30 mouse cellular contexts compared by ENCODE assay signal in the genomic region with DNA sequence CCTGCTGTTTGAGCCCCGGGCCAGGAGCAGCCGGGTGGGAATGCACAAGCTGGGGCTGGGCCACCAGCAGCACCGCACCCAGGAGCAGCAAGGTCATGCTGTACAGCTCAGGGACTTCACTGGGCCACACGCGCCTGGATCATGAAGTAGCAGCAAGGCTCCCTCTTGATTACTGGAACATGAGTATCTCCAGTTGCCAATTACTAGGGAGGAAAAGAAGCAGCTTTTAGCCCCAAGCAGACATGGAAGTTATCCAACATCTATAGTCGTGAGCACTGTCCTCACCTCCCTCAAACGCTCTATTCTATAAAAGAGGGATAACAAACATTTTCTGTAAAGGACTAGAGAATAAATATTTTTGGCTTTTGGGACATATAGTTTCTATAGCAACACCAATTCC.
DNase-seq lines count a peak whose midpoint lies in the region; ATAC-seq lines count a peak whose summit lies in the region.
"Had no signal": no experiment of that assay in that cellular context is flagged by ENCODE, and none has a peak within 500 bp of the region (broad histone marks: within the 10 kb centered on the region; RNA-seq: fewer than 3 reads in every experiment).

No protein-coding gene starts in this region.

- H3K9ac ChIP-seq in hindbrain, embryonic 16.5 days (ENCODE audit: low read depth, low read length), result no peak overlapping the region
- H3K9ac ChIP-seq in hindbrain, embryonic 11.5 days (ENCODE audit: low read depth, low read length), result no peak overlapping the region
- H3K9ac ChIP-seq in midbrain, embryonic 15.5 days, result no peak overlapping the region
- H3K9ac ChIP-seq in midbrain, embryonic 14.5 days (replicated peaks; ENCODE audit: low read length), result no peak overlapping the region
- H3K9ac ChIP-seq: embryonic facial prominence, embryonic 13.5 days; forebrain, embryonic 12.5 days; forebrain, embryonic 15.5 days; heart, embryonic 12.5 days; heart, embryonic 15.5 days; hindbrain, embryonic 15.5 days had no signal

- H3K4me2 ChIP-seq in hindbrain, embryonic 16.5 days (ENCODE audit: low read length), result no peak overlapping the region
- H3K4me2 ChIP-seq in hindbrain, embryonic 11.5 days (replicated peaks; ENCODE audit: low read depth, low read length), result no peak overlapping the region
- H3K4me2 ChIP-seq in midbrain, embryonic 15.5 days, result no peak overlapping the region
- no peak overlapping the region for H3K4me2 ChIP-seq in midbrain, embryonic 14.5 days (ENCODE audit: low read length)
- H3K4me2 ChIP-seq: embryonic facial prominence, embryonic 13.5 days; forebrain, embryonic 12.5 days; forebrain, embryonic 15.5 days; heart, embryonic 12.5 days; heart, embryonic 15.5 days; hindbrain, embryonic 15.5 days had no signal

- H3K27me3 ChIP-seq in hindbrain, embryonic 16.5 days (replicated peaks; ENCODE audit: control insufficient read depth, insufficient read depth, low read length), result no peaks in the 10 kb centered on the region
- H3K27me3 ChIP-seq in hindbrain, embryonic 11.5 days (ENCODE audit: control insufficient read depth, insufficient read depth, low read length), result no peaks in the 10 kb centered on the region
- H3K27me3 ChIP-seq in midbrain, embryonic 15.5 days (replicated peaks), result no peaks in the 10 kb centered on the region
- H3K27me3 ChIP-seq in midbrain, embryonic 14.5 days (ENCODE audit: control insufficient read depth, insufficient read depth, low read length), result no peaks in the 10 kb centered on the region
- H3K27me3 ChIP-seq: embryonic facial prominence, embryonic 13.5 days; forebrain, embryonic 12.5 days; forebrain, embryonic 15.5 days; heart, embryonic 12.5 days; heart, embryonic 15.5 days; hindbrain, embryonic 15.5 days had no signal

- WGBS in hindbrain, embryonic 16.5 days, result 83% methylated on average over 7 of the region's 7 CpGs
- 89% methylated on average over 7 of the region's 7 CpGs for WGBS in hindbrain, embryonic 11.5 days
- WGBS in midbrain, embryonic 15.5 days, result 88% methylated on average over 7 of the region's 7 CpGs
- WGBS in midbrain, embryonic 14.5 days, result 88% methylated on average over 7 of the region's 7 CpGs

- H3K4me1 ChIP-seq in hindbrain, embryonic 16.5 days (ENCODE audit: control insufficient read depth, insufficient read depth, low read depth, low read length), result no peaks in the 10 kb centered on the region
- H3K4me1 ChIP-seq in hindbrain, embryonic 11.5 days (replicated peaks; ENCODE audit: control insufficient read depth, insufficient read depth, low read length), result no peaks in the 10 kb centered on the region
- H3K4me1 ChIP-seq in midbrain, embryonic 15.5 days, result no peaks in the 10 kb centered on the region
- no peaks in the 10 kb centered on the region for H3K4me1 ChIP-seq in midbrain, embryonic 14.5 days (ENCODE audit: control insufficient read depth, insufficient read depth, low read length)
- H3K4me1 ChIP-seq: embryonic facial prominence, embryonic 10.5 days; embryonic facial prominence, embryonic 13.5 days; forebrain, embryonic 12.5 days; heart, embryonic 15.5 days had no signal

- H3K36me3 ChIP-seq in hindbrain, embryonic 16.5 days (ENCODE audit: control insufficient read depth, insufficient read depth, low read length), result peaks cover 10% of the 10 kb centered on the region
- no peaks in the 10 kb centered on the region for H3K36me3 ChIP-seq in hindbrain, embryonic 11.5 days (ENCODE audit: control insufficient read depth, insufficient read depth, low read length)
- H3K36me3 ChIP-seq in midbrain, embryonic 15.5 days (replicated peaks), result no peaks in the 10 kb centered on the region
- peaks cover 7% of the 10 kb centered on the region; the same call in 1 of the 2 replicates for H3K36me3 ChIP-seq in midbrain, embryonic 14.5 days (ENCODE audit: control insufficient read depth, insufficient read depth, low read length)
- H3K36me3 ChIP-seq: forebrain, embryonic 12.5 days; heart, embryonic 15.5 days had no signal

- ATAC-seq in cerebellum, adult (ENCODE audit: insufficient number of reproducible peaks, low FRiP score, low TSS enrichment), result 0 out of 2 replicates have a peak, but pooled peaks have one; percentile 37
- 0 out of 2 replicates have a peak, but pooled peaks have one; percentile 50 for ATAC-seq in hindbrain, embryonic 16.5 days
- no peak for ATAC-seq in hindbrain, embryonic 11.5 days (ENCODE audit: low FRiP score)
- 0 out of 2 replicates have a peak, but pooled peaks have one; percentile 33 for ATAC-seq in midbrain, embryonic 15.5 days (replicated peaks)
- no peak for ATAC-seq in midbrain, embryonic 14.5 days (ENCODE audit: low FRiP score, low TSS enrichment)
- ATAC-seq: activated CD4-positive, CD25-positive, alpha-beta regulatory T cell, adult 4 months; forebrain, embryonic 15.5 days; inflammation-experienced regulatory T-cells, adult 6 months; intestine, embryonic 16.5 days had no signal

- no peak overlapping the region for H3K27ac ChIP-seq in hindbrain, embryonic 16.5 days (ENCODE audit: low read depth, low read length)
- no peak overlapping the region for H3K27ac ChIP-seq in hindbrain, embryonic 11.5 days (ENCODE audit: low read depth, low read length)
- H3K27ac ChIP-seq in midbrain, embryonic 15.5 days, result no peak overlapping the region
- H3K27ac ChIP-seq in midbrain, embryonic 14.5 days (replicated peaks; ENCODE audit: low read depth, low read length), result no peak overlapping the region
- H3K27ac ChIP-seq: embryonic facial prominence, embryonic 10.5 days; embryonic facial prominence, embryonic 13.5 days; forebrain, embryonic 12.5 days; forebrain, embryonic 15.5 days; gastrocnemius, adult 2 months; heart, embryonic 15.5 days; hindbrain, embryonic 10.5 days; hindbrain, embryonic 15.5 days had no signal

- no peak for DNase-seq in cerebellum, postnatal 4 days (ENCODE audit: low spot score in 2 of 2)
- peak; percentile 32 for DNase-seq in cerebellum, adult 9-11 months
- no peak for DNase-seq in cerebellum, postnatal 25 days
- no peak for DNase-seq in hindbrain, embryonic 11.5 days (ENCODE audit: low spot score)
- DNase-seq in midbrain, embryonic 14.5 days, result no peak
- DNase-seq: adrenal gland, adult 8-10 months; adrenal gland, postnatal 25 days; cerebellum, adult 11 months; cerebellum, postnatal 10 days; embryo, embryonic 11 days; gastrocnemius, adult 2 months; gastrocnemius, postnatal 14 days; heart, postnatal 10 days; heart, postnatal 36 days; kidney, adult 18-20 months had no signal

- no peaks in the 10 kb centered on the region for H3K9me3 ChIP-seq in hindbrain, embryonic 16.5 days (ENCODE audit: control insufficient read depth, low read length)
- H3K9me3 ChIP-seq in hindbrain, embryonic 11.5 days (ENCODE audit: control insufficient read depth, low read length), result no peaks in the 10 kb centered on the region
- H3K9me3 ChIP-seq in midbrain, embryonic 15.5 days, result no peaks in the 10 kb centered on the region
- H3K9me3 ChIP-seq in midbrain, embryonic 14.5 days (ENCODE audit: control insufficient read depth, low read length), result no peaks in the 10 kb centered on the region
- H3K9me3 ChIP-seq: embryonic facial prominence, embryonic 10.5 days; embryonic facial prominence, embryonic 13.5 days; forebrain, embryonic 12.5 days; forebrain, embryonic 15.5 days; heart, embryonic 15.5 days; hindbrain, embryonic 10.5 days; hindbrain, embryonic 15.5 days had no signal

- no peak overlapping the region for H3K4me3 ChIP-seq in hindbrain, embryonic 16.5 days (ENCODE audit: low read length)
- no peak overlapping the region for H3K4me3 ChIP-seq in hindbrain, embryonic 11.5 days (ENCODE audit: low read depth, low read length)
- H3K4me3 ChIP-seq in midbrain, embryonic 15.5 days, result no peak overlapping the region
- no peak overlapping the region for H3K4me3 ChIP-seq in midbrain, embryonic 14.5 days (replicated peaks; ENCODE audit: low read depth, low read length)
- H3K4me3 ChIP-seq: embryonic facial prominence, embryonic 10.5 days; embryonic facial prominence, embryonic 13.5 days; erythroblast, embryonic 14.5 days; forebrain, embryonic 12.5 days; forebrain, embryonic 15.5 days; gastrocnemius, adult 2 months; heart, embryonic 12.5 days; heart, embryonic 15.5 days; hindbrain, embryonic 10.5 days; hindbrain, embryonic 15.5 days had no signal

Comparison
In these comparisons a context has a peak if more than half of its experiments do, and no peak if none do; other contexts are left out.
1. ATAC-seq: peak in cerebellum, adult (single experiment), hindbrain, embryonic 16.5 days (single experiment) and midbrain, embryonic 15.5 days (single experiment); none in hindbrain, embryonic 11.5 days (single experiment) and midbrain, embryonic 14.5 days (single experiment).